Mouse (Mus musculus) olfactory bulb, adult 2 months (tissue): ENCODE measurements at regions not wholly inside any gene's neighbourhood (a gene's known extent, or its start where the extent isn't known, plus 50 kb on each side); places are given as distances from the start of the nearest gene placed in this dataset.

Experiments
- H3K27ac ChIP-seq: fragments of 200-500 bp; 2 replicates; pipeline ENCODE4 v1.5.1; 2012; ENCODE audit warnings: low read depth, low read length; ENCODE audit not compliant: insufficient read depth
- H3K4me1 ChIP-seq: fragments of 200-500 bp; 2 replicates; pipeline ENCODE4 v1.6.1; 2012; ENCODE audit warnings: low read length; ENCODE audit not compliant: control insufficient read depth, insufficient read depth
- H3K4me3 ChIP-seq: fragments of 200-500 bp; 2 replicates; pipeline ENCODE4 v1.5.1; 2012; ENCODE audit warnings: mild to moderate bottlenecking, low read depth, low read length, moderate library complexity; ENCODE audit not compliant: insufficient read depth
- CTCF ChIP-seq: fragments of 200-500 bp; IDR thresholded peaks from 2 replicates; pipeline ENCODE4 v1.5.1; 2012; ENCODE audit warnings: low read depth, mild to moderate bottlenecking, low read length, moderate library complexity; ENCODE audit not compliant: insufficient read depth
- POLR2A ChIP-seq: fragments of 200-500 bp; IDR thresholded peaks from 2 replicates; pipeline ENCODE4 v1.6.1; 2012; ENCODE audit warnings: mild to moderate bottlenecking, low read depth, low read length, moderate library complexity; ENCODE audit not compliant: insufficient read depth
- WGBS: fragments of 180-500 bp; shearing (Covaris S2); methylation state at CpG from one replicate; pipeline ENCODE4 v1.1.7; 2018; 5-methylcytosine and 5-hydroxymethylcytosine counted together

DNA sequence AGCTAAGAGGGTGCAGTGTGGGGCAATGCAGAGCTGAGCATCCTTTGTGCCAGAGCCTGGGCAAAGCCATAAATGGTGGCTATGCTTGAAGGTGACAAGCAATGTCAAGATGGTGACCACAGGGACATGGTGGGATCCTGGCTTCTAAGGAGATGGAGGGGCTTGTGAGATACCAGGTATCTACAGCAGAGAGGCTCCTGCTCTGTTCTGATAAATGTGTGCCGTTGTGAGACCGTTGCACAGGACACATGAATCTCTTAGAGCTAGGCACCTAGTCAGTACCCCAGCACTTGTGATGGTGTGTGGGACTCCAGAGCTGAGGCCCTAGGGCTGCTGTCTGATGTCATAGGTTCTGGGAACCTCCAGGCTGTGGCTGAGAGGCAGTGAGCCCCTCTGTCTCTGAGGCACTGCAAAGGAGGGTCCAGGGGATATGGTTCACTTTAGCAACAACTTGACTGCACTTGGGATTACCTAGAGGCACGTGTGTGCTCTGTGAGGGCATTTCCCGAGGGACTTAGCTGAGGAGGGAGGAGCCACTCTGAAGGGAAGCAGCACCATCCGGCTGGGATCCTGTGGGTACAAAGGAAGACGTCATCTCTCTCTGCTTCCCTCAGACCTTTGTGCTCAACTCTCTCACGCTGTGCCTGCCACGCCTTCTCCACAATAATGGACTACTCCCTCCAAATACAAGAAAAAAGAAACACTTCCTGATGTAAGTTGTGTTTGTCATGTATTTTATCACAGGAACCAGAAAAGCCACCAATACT is 160.3 kb upstream of the A530016L24Rik start:
- Histone ChIP-seq H3K4me3 (no peak overlapping the region), H3K27ac (peak overlapping the region; percentile 90; the same call in 1 of the 2 replicates), H3K4me1 (peaks cover 57% of the 10 kb centered on the region)
- TF ChIP-seq POLR2A, result no peak
- no peak for TF ChIP-seq CTCF
- WGBS, result 31% methylated on average over 8 of the region's 8 CpGs

DNA sequence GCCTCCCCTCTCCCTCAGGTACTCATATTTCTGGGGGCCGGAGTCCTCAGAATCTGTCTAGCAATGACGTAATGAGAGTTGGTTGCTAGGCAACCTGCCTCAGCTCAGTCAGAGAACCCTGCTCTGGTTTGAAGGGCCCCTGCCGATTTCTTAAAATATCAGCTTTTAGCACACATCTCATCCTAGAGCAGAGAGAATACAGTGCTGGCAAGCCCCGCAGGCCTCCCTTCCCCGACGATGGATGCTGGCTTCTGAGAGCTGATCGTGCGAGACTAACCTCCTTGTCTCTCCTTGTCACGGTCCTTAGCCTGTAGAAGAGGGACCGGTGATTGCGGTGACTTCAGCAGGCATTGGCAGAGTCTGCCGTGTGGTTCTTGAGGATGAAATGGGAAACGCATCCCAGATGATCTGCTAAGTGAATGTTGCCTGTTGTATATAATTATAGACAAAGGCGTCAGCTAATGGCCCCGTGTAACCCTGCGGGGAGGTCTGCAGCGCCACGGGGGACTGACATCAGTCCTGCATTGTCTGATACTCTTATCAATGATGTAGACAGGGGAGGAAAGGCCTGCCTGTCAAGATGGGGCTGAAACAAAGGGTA is 159.4 kb upstream of the A530016L24Rik start:
- H3K4me3 ChIP-seq, result no peak overlapping the region
- TF ChIP-seq CTCF (no peak), POLR2A (no peak)
- H3K4me1 ChIP-seq, result peaks cover 63% of the 10 kb centered on the region
- H3K27ac ChIP-seq, result peak overlapping the region; percentile 90
- 13% methylated on average over 18 of the region's 18 CpGs for WGBS

DNA sequence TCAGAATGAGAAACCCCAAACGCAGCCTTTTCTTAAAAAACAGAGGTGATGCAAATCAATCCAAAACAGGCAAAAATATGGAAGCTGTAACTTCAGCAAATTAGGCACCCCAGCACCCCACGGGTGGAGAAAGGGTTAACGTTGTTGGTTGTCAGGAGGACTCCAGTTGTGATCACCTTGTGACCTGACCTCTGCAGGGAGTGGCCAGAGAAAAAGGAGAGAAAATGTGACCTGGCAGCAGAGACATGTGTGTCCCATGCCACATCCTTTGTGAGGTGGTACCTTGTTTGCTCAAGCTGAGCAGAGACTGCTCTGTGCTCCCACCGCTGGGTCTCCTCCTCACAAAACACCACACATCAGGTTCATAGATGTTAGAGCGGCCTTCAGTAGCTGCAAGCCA is 158.7 kb upstream of the A530016L24Rik start:
- peak overlapping the region; percentile 90 for H3K27ac ChIP-seq
- no peak for TF ChIP-seq POLR2A
- TF ChIP-seq CTCF, result no peak
- WGBS, result 72% methylated on average over 5 of the region's 5 CpGs

DNA sequence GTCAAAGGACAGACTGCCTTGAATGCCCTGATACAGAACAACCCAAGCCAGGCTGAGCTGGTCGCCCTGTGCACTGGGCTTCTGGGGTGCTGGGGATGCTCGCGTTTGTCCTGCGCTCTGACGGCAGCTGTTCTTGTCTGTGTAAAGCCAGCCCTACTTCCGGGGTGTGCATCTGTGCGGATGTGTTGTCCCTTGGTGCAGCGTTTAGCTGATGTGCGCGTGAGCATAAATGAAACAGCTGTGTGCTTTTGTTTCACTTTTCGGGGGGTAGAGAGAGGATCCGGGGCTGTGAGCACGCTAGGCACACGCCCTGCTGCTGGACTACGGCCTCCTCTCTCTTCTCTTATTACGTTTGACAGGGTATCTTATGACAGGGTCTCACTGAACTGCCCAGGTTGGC is 158.2 kb upstream of the A530016L24Rik start:
- WGBS, result 56% methylated on average over 16 of the region's 16 CpGs
- TF ChIP-seq POLR2A (no peak), CTCF (no peak)
- H3K27ac ChIP-seq, result peak overlapping the region; percentile 90
- H3K4me1 ChIP-seq, result peaks cover 66% of the 10 kb centered on the region
- H3K4me3 ChIP-seq, result no peak overlapping the region

More for the DNA sequence above, 158.7 kb upstream of the A530016L24Rik start:
- H3K4me1 ChIP-seq, result peaks cover 62% of the 10 kb centered on the region
- H3K4me3 ChIP-seq, result no peak overlapping the region

DNA sequence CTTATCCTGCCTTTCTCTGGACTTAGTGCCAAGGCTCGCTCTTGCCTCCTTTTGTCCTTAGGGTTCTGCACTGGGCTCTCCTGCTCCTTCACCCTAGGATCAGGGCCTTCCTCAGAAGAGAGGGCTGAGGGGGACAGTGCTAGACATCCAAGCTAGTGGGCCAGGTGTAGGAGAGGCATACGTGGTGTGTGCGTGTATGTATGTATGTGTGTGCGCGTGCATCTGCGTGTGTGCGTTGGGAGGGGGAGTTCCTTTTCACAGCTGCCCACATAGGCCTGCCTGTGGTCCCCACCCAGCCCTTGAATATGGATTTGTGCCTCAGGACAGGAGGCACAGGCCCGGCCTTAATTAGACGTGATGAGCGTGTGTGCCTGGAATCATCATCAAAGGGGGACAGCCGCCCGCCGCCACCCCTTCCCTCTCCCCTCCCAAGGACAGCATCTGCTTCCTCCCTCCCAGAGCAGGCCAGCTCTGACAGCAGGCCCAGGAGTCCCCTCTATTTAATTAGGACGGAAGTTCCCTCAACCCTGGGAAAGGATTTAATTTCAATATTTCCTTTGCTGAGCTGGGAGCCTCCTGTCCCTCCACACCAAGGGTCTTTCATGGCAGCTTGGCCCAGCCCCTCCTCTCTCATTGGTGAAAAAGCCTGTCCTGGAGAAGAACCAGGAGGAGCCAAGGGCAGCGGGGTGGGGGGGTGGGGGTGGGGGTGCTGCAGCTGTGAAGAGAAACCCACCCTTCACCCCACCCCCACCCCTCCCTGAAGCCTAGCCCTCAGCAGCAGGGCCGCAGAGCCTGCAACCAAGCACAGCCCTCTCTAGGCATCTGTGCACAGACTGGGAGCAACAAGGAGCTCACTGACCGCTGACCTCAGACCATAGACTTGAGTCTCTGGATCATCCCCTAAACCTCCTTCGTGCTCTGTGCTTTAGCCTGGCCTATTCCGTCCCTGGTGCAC is 155.8 kb upstream of the A530016L24Rik start:
- Histone ChIP-seq H3K4me3 (no peak overlapping the region), H3K4me1 (peaks cover 83% of the 10 kb centered on the region), H3K27ac (no peak overlapping the region)
- WGBS, result 66% methylated on average over 19 of the region's 19 CpGs
- TF ChIP-seq POLR2A (no peak), CTCF (no peak)

DNA sequence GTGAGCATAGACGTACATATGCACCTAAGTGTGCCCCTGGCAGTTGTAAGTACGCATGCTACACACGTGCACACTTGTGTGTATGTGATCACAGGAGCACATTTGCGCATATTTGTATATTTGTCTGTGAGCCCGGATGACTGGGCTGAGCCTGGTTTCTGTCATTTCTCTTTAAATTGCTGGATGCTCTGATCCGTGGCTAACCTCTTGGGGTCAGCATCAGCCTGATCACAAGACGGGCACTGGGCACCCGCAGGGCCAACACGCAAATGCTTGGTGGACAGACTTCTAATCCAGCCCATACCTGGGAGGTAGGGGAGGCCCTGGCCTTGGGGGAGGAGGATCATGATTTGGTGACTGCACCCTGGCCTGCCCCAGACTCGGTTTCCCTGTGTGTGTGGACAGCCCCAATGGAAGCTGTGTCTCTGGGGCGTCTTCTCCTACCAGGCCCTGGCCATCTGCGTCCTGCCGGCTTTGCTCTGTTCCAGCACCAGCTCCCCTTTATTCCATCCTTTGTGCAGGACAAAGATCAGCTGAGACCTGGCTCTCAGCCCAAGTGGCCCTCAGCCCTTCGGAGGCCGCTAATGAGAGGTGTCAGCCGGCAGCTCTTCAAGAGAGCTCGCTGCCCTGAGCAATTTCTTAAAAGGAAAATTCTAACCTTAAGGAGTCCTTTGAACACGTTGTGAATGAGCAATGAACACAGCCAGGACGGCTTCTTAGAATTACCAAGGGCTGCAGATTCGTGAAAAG is 155.0 kb upstream of the A530016L24Rik start:
- no peak for TF ChIP-seq CTCF
- no peak for TF ChIP-seq POLR2A
- H3K4me3 ChIP-seq, result no peak overlapping the region
- peaks cover 77% of the 10 kb centered on the region for H3K4me1 ChIP-seq
- H3K27ac ChIP-seq, result no peak overlapping the region
- WGBS, result 72% methylated on average over 20 of the region's 20 CpGs

DNA sequence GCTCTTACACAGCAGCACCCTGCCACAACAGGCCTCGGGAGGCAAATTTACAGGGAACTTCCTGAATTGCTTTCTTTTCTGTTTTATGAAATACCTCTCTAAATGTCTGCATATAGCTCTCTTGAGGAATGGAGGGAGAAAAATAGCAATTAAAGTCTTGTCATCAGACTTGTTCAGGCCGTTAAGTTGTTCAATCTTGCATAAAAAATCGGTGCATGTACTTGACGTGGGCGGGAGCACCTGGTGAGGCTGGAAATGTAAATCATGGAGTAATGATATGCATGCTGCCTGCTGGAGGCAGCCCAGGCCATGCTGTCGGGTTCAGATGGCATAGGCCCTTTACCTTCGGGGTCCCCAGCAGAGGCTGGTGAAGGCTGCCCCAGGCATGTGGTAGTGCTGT is 153.6 kb upstream of the A530016L24Rik start:
- TF ChIP-seq POLR2A (no peak), CTCF (no peak)
- WGBS, result 55% methylated on average over 7 of the region's 7 CpGs
- H3K4me1 ChIP-seq, result peaks cover 76% of the 10 kb centered on the region

DNA sequence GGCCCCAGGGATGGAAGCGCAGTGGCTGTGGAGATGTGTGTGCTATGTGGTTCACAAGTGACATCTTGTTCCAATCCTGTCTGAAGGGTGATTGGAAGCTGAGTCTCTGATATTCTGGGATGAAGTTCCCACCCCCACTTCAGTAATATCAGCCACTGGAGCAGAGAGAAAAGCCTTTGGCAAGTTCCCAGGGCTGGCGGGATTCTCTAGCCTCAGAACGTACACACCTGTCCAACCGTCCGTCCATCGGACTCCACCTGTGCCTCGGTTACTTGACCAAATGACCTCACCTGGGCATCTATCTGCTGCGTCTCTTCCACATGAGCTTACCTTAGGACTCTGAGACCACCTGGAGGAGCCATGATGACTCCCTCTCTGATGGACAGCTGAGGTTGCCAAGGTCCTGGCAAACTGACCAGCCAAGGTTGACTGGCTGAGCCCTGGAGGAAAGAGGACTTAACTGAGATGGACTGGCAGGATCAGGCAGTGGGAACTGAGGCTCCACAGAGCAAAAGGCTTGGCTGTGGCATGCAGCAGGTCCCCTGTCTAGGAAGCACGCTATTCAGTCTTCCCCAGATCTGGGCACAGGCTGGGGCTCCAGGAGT is 152.5 kb upstream of the A530016L24Rik start:
- 83% methylated on average over 9 of the region's 9 CpGs for WGBS
- TF ChIP-seq POLR2A, result no peak
- no peak for TF ChIP-seq CTCF
- Histone ChIP-seq H3K4me3 (no peak overlapping the region), H3K27ac (no peak overlapping the region), H3K4me1 (peaks cover 67% of the 10 kb centered on the region)

More for the DNA sequence above, 153.6 kb upstream of the A530016L24Rik start:
- H3K27ac ChIP-seq, result no peak overlapping the region
- H3K4me3 ChIP-seq, result no peak overlapping the region
